Mouse (Mus musculus): ENCODE results near the gene Vps35l. TPM values are rescaled to one million over a fixed set of nuclear protein-coding genes. Genes with fewer than 3 reads are reported as not detected.

Gene Vps35l
- polyA plus RNA-seq, 1 experiment from 2014 or later, result 67.6 TPM

DNA sequence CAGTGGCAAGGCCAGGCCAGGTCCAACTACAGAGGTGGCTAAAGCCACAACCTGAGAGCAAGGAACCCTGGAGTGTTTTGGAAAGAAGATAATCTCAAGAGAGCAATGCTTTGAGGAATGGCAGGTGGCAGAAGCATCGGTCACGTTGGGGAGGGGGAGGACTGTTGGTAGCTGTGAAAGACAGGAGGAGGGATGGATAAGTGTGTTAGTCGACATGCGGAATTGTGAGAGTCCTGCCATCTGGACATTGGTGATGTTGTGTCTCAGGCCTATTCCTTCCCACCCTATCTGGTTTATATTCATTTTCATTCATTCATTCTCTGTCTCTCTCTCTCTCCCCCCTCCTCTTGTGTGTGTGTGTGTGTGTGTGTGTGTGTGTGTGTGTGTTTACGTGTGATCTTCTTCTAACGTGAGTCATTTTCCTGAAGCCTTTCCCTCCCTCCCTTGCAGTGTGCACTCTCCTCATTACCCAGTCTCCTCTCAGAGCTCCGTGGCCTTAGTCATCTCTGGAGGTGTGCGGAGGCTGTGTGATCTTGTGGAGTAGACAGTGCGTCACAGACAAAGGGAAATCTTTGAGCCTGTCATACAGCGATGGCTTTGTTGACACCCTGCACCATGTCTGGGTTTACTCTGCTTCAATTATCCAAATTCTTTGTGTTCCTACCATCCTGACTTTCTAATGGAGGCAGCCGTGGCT, 43.4 kb downstream of the Vps35l start:
- no peak overlapping the region for H3K4me2 ChIP-seq (replicated peaks)
- H3K27ac ChIP-seq (replicated peaks), result no peak overlapping the region
- peaks cover 28% of the 10 kb centered on the region; the same call in 1 of the 2 replicates for H3K36me3 ChIP-seq
- ATAC-seq (ENCODE audit: insufficient number of reproducible peaks, low FRiP score, low TSS enrichment, low read depth), result no peak
- H3K4me1 ChIP-seq, result no peaks in the 10 kb centered on the region
- WGBS, result 91% methylated on average over 11 of the region's 11 CpGs
- H3K9ac ChIP-seq, result no peak overlapping the region
- no peaks in the 10 kb centered on the region for H3K27me3 ChIP-seq
- H3K9me3 ChIP-seq (replicated peaks), result no peaks in the 10 kb centered on the region
- H3K4me3 ChIP-seq (replicated peaks), result no peak overlapping the region

- Histone ChIP-seq H3K27me3 (no peaks in the 10 kb centered on the region), H3K9ac (no peak overlapping the region), H3K36me3 (peaks cover 20% of the 10 kb centered on the region; the same call in 1 of the 2 replicates), H3K27ac (replicated peaks) (no peak overlapping the region), H3K4me2 (replicated peaks) (no peak overlapping the region), H3K4me3 (replicated peaks) (no peak overlapping the region), H3K4me1 (no peaks in the 10 kb centered on the region), H3K9me3 (replicated peaks) (no peaks in the 10 kb centered on the region)
- WGBS, result 81% methylated on average over 6 of the region's 6 CpGs
- no peak for ATAC-seq (ENCODE audit: insufficient number of reproducible peaks, low FRiP score, low TSS enrichment, low read depth)
Observed at GRCm38 (mm10) chr7:118786091-118786490, 46.1 kb downstream of the Vps35l start.

DNA sequence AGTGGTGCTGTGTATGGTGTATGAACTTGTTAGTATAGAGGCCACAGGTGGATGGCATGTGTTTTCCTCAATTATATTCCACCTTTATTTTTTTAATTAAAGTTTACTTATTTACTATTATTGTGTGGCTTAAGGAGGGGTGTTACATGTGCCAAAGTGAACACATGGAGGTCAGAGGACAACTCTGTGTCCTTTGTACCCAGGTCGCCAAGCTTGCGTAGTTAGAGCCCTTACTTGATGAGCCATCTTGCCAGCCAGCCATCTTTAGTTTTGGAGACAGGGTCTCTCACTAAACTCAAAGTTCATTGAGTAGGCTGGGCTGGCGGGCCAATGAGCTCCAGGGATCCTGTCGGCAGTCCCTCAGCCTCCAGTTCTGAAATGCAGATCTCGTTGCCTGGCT, 47.3 kb downstream of the Vps35l start:
- no peak for ATAC-seq (ENCODE audit: insufficient number of reproducible peaks, low FRiP score, low TSS enrichment, low read depth)
- H3K27me3 ChIP-seq, result no peaks in the 10 kb centered on the region
- 86% methylated on average over 5 of the region's 5 CpGs for WGBS
- no peak overlapping the region for H3K4me3 ChIP-seq (replicated peaks)
- peaks cover 24% of the 10 kb centered on the region; the same call in 1 of the 2 replicates for H3K36me3 ChIP-seq
- H3K27ac ChIP-seq (replicated peaks), result no peak overlapping the region
- H3K4me1 ChIP-seq, result no peaks in the 10 kb centered on the region
- H3K9me3 ChIP-seq (replicated peaks), result no peaks in the 10 kb centered on the region
- H3K4me2 ChIP-seq (replicated peaks), result no peak overlapping the region
- H3K9ac ChIP-seq, result no peak overlapping the region

- Histone ChIP-seq H3K4me3 (replicated peaks) (no peak overlapping the region), H3K36me3 (peaks cover 33% of the 10 kb centered on the region; the same call in 1 of the 2 replicates), H3K27ac (replicated peaks) (no peak overlapping the region), H3K9me3 (replicated peaks) (no peaks in the 10 kb centered on the region), H3K4me2 (replicated peaks) (no peak overlapping the region), H3K9ac (no peak overlapping the region), H3K27me3 (no peaks in the 10 kb centered on the region), H3K4me1 (no peaks in the 10 kb centered on the region)
- 60% methylated on average over 7 of the region's 7 CpGs for WGBS
- no peak for ATAC-seq (ENCODE audit: insufficient number of reproducible peaks, low FRiP score, low TSS enrichment, low read depth)
Observed at GRCm38 (mm10) chr7:118788481-118788880, 48.5 kb downstream of the Vps35l start.

DNA sequence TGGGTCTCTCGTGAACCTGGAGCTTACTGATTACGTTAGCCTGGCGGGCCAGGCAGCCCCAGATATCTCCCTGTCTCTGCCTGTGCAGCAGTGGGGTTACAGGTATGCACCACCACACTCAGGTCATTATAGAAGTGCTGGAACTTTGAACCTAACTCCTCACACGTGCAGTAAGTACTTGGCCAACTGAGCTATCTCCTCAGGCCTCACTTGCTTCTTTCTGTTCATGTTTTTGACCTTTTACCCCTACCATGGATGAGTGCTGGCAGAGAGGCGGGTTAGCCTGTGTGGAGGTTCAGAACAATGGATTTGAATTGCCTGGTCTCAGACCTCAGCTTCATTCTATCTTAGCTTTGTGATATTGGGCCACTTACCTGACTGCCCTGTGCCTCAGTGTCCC, 50.3 kb downstream of the Vps35l start:
- Histone ChIP-seq H3K27ac (replicated peaks) (no peak overlapping the region), H3K27me3 (no peaks in the 10 kb centered on the region), H3K4me1 (no peaks in the 10 kb centered on the region), H3K9me3 (replicated peaks) (no peaks in the 10 kb centered on the region), H3K9ac (no peak overlapping the region), H3K4me3 (replicated peaks) (no peak overlapping the region), H3K4me2 (replicated peaks) (no peak overlapping the region), H3K36me3 (peaks cover 43% of the 10 kb centered on the region)
- no peak for ATAC-seq (ENCODE audit: insufficient number of reproducible peaks, low FRiP score, low TSS enrichment, low read depth)
- WGBS, result 83% methylated on average over 5 of the region's 5 CpGs

- Histone ChIP-seq H3K27ac (replicated peaks) (no peak overlapping the region), H3K9ac (no peak overlapping the region), H3K4me1 (no peaks in the 10 kb centered on the region), H3K4me3 (replicated peaks) (no peak overlapping the region), H3K4me2 (replicated peaks) (no peak overlapping the region), H3K36me3 (peaks cover 65% of the 10 kb centered on the region), H3K27me3 (no peaks in the 10 kb centered on the region), H3K9me3 (replicated peaks) (no peaks in the 10 kb centered on the region)
- WGBS, result 80% methylated on average over 8 of the region's 8 CpGs
- no peak for ATAC-seq (ENCODE audit: insufficient number of reproducible peaks, low FRiP score, low TSS enrichment, low read depth)
Observed at GRCm38 (mm10) chr7:118793899-118794298, 53.9 kb downstream of the Vps35l start.

- no peak overlapping the region for H3K4me2 ChIP-seq (replicated peaks)
- no peak overlapping the region for H3K4me3 ChIP-seq (replicated peaks)
- 90% methylated on average over 8 of the region's 8 CpGs for WGBS
- H3K4me1 ChIP-seq, result no peaks in the 10 kb centered on the region
- ATAC-seq (ENCODE audit: insufficient number of reproducible peaks, low FRiP score, low TSS enrichment, low read depth), result no peak
- no peaks in the 10 kb centered on the region for H3K9me3 ChIP-seq (replicated peaks)
- no peak overlapping the region for H3K9ac ChIP-seq
- peaks cover 70% of the 10 kb centered on the region for H3K36me3 ChIP-seq
- H3K27ac ChIP-seq (replicated peaks), result no peak overlapping the region
- H3K27me3 ChIP-seq, result no peaks in the 10 kb centered on the region
Observed at GRCm38 (mm10) chr7:118795779-118796178, 55.8 kb downstream of the Vps35l start.

- Histone ChIP-seq H3K36me3 (peaks cover 68% of the 10 kb centered on the region), H3K9me3 (replicated peaks) (no peaks in the 10 kb centered on the region), H3K27me3 (no peaks in the 10 kb centered on the region), H3K4me2 (replicated peaks) (no peak overlapping the region), H3K4me3 (replicated peaks) (no peak overlapping the region), H3K27ac (replicated peaks) (no peak overlapping the region), H3K4me1 (no peaks in the 10 kb centered on the region), H3K9ac (no peak overlapping the region)
- ATAC-seq (ENCODE audit: insufficient number of reproducible peaks, low FRiP score, low TSS enrichment, low read depth), result no peak
- 89% methylated on average over 9 of the region's 9 CpGs for WGBS
Observed at GRCm38 (mm10) chr7:118796838-118797237, 56.8 kb downstream of the Vps35l start.

- no peak overlapping the region for H3K4me2 ChIP-seq (replicated peaks)
- H3K27me3 ChIP-seq, result no peaks in the 10 kb centered on the region
- no peak overlapping the region for H3K9ac ChIP-seq
- H3K27ac ChIP-seq (replicated peaks), result no peak overlapping the region
- no peaks in the 10 kb centered on the region for H3K9me3 ChIP-seq (replicated peaks)
- H3K36me3 ChIP-seq, result peaks cover 65% of the 10 kb centered on the region
- WGBS, result 83% methylated on average over 7 of the region's 7 CpGs
- no peak overlapping the region for H3K4me3 ChIP-seq (replicated peaks)
- no peaks in the 10 kb centered on the region for H3K4me1 ChIP-seq
- no peak for ATAC-seq (ENCODE audit: insufficient number of reproducible peaks, low FRiP score, low TSS enrichment, low read depth)
Observed at GRCm38 (mm10) chr7:118797600-118797999, 57.6 kb downstream of the Vps35l start.

GRCm38 (mm10) chr7:118798105-118798570, 58.1 kb downstream of the Vps35l start:
- Histone ChIP-seq H3K27ac (replicated peaks) (no peak overlapping the region), H3K9ac (no peak overlapping the region), H3K4me1 (no peaks in the 10 kb centered on the region), H3K9me3 (replicated peaks) (no peaks in the 10 kb centered on the region), H3K4me3 (replicated peaks) (no peak overlapping the region), H3K27me3 (no peaks in the 10 kb centered on the region), H3K36me3 (peaks cover 66% of the 10 kb centered on the region), H3K4me2 (replicated peaks) (no peak overlapping the region)
- WGBS, result 86% methylated on average over 6 of the region's 6 CpGs
- no peak for ATAC-seq (ENCODE audit: insufficient number of reproducible peaks, low FRiP score, low TSS enrichment, low read depth)

GRCm38 (mm10) chr7:118800112-118800734, 60.2 kb downstream of the Vps35l start:
- no peak for ATAC-seq (ENCODE audit: insufficient number of reproducible peaks, low FRiP score, low TSS enrichment, low read depth)
- Histone ChIP-seq H3K9ac (no peak overlapping the region), H3K4me3 (replicated peaks) (no peak overlapping the region), H3K4me1 (no peaks in the 10 kb centered on the region), H3K4me2 (replicated peaks) (no peak overlapping the region), H3K27me3 (no peaks in the 10 kb centered on the region), H3K36me3 (peaks cover 61% of the 10 kb centered on the region), H3K27ac (replicated peaks) (no peak overlapping the region), H3K9me3 (replicated peaks) (no peaks in the 10 kb centered on the region)
- 86% methylated on average over 15 of the region's 15 CpGs for WGBS

- no peak for ATAC-seq (ENCODE audit: insufficient number of reproducible peaks, low FRiP score, low TSS enrichment, low read depth)
Observed at GRCm38 (mm10) chr7:118801791-118802190, 61.8 kb downstream of the Vps35l start.

More at GRCm38 (mm10) chr7:118801791-118802190, 61.8 kb downstream of the Vps35l start:
- H3K27ac ChIP-seq (replicated peaks), result no peak overlapping the region
- H3K36me3 ChIP-seq, result peaks cover 51% of the 10 kb centered on the region
- H3K27me3 ChIP-seq, result no peaks in the 10 kb centered on the region
- no peak overlapping the region for H3K9ac ChIP-seq
- WGBS, result 89% methylated on average over 3 of the region's 3 CpGs
- H3K4me1 ChIP-seq, result no peaks in the 10 kb centered on the region
- no peak overlapping the region for H3K4me2 ChIP-seq (replicated peaks)
- H3K4me3 ChIP-seq (replicated peaks), result no peak overlapping the region
- no peaks in the 10 kb centered on the region for H3K9me3 ChIP-seq (replicated peaks)

Measured in embryonic facial prominence, embryonic 15.5 days (tissue).